Mouse (Mus musculus) midbrain, embryonic 11.5 days (tissue): ENCODE measurements around the gene Tcp11. TPM values are rescaled to one million over a fixed set of nuclear protein-coding genes. Genes with fewer than 3 reads are reported as not detected.

Experiments
- ATAC-seq: fragments of 200-750 bp; cut with Nextera tagmentation; 2 replicates; pipeline ENCODE4 v1.8.0; 2017; ENCODE audit warnings: moderate TSS enrichment, moderate library complexity; ENCODE audit not compliant: low FRiP score
- DNase-seq: peaks from one replicate; pipeline ENCODE4 v3.0.0; 2015; ENCODE audit warnings: low spot score; ENCODE audit errors: missing footprints
- H3K27ac ChIP-seq: fragments of 300-500 bp; sonication (generic); 2 replicates; pipeline ENCODE4 v1.5.1; 2014; ENCODE audit warnings: low read depth, low read length
- H3K27me3 ChIP-seq: fragments of 300-500 bp; sonication (generic); 2 replicates; pipeline ENCODE4 v1.6.1; 2014; ENCODE audit warnings: mild to moderate bottlenecking, low read length, moderate library complexity, mixed read lengths; ENCODE audit not compliant: control insufficient read depth, insufficient read depth
- H3K36me3 ChIP-seq: fragments of 300-500 bp; sonication (generic); 2 replicates; pipeline ENCODE4 v1.6.1; 2014; ENCODE audit warnings: mild to moderate bottlenecking, low read length, moderate library complexity, mixed read lengths; ENCODE audit not compliant: control insufficient read depth, insufficient read depth
- H3K4me1 ChIP-seq: fragments of 300-500 bp; sonication (generic); 2 replicates; pipeline ENCODE4 v1.6.1; 2014; ENCODE audit warnings: low read length; ENCODE audit not compliant: control insufficient read depth, insufficient read depth
- H3K4me2 ChIP-seq: fragments of 300-500 bp; sonication (generic); 2 replicates; pipeline ENCODE4 v1.6.1; 2014; ENCODE audit warnings: mild to moderate bottlenecking, moderate library complexity
- H3K4me3 ChIP-seq: fragments of 300-500 bp; sonication (generic); 2 replicates; pipeline ENCODE4 v1.5.1; 2014; ENCODE audit warnings: low read depth, low read length
- H3K9ac ChIP-seq: fragments of 300-500 bp; sonication (generic); 2 replicates; pipeline ENCODE4 v1.6.1; 2014; ENCODE audit warnings: low read length
- H3K9me3 ChIP-seq: fragments of 300-500 bp; sonication (generic); 2 replicates; pipeline ENCODE4 v1.6.1; 2016; ENCODE audit warnings: low read length; ENCODE audit not compliant: control insufficient read depth
- WGBS: fragments of 180-500 bp; shearing (Covaris S2); extraction: QIAGEN DNeasy Blood & Tissue Kit; methylation state at CpG from one replicate; pipeline ENCODE4 v1.1.7; 2014; 5-methylcytosine and 5-hydroxymethylcytosine counted together
- polyA plus RNA-seq: library from polyadenylated mRNA; unstranded; fragments of >200 nt; fragmentation: Nextera tagmentation; extraction: Ambion mirVana; gene quantifications from 2 replicates; pipeline ENCODE4 v1.2.1, GENCODE M21; 2014

Gene Tcp11
- polyA plus RNA-seq, 1 experiment from 2014 or later: 0.70 TPM

DNA sequence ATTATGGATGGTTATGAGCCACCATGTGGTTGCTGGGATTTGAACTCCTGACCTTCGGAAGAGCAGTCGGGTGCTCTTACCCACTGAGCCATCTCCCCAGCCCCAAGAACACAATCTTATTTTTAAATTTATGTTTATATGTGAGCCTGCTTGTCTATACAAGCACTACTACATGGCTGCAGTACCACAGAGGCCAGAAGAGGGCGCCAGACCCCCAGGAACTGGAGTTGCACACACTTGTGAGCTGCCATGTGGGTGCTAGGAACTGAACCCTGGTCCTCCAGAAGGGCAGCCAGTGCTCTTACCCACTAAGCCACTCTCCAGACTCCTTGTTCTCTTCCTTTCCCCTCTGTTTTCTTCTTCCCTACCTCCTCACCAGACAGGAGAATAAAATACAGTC lies 13.4 kb upstream of the Tcp11 start:
- Histone ChIP-seq H3K9ac (no peak overlapping the region), H3K4me2 (no peak overlapping the region), H3K27me3 (no peaks in the 10 kb centered on the region), H3K9me3 (peaks cover 6% of the 10 kb centered on the region; the same call in 1 of the 2 replicates), H3K27ac (no peak overlapping the region), H3K36me3 (no peaks in the 10 kb centered on the region), H3K4me1 (no peaks in the 10 kb centered on the region), H3K4me3 (no peak overlapping the region)
- no peak for ATAC-seq
- 80% methylated on average over 3 of the region's 3 CpGs for WGBS
- no peak for DNase-seq

DNA sequence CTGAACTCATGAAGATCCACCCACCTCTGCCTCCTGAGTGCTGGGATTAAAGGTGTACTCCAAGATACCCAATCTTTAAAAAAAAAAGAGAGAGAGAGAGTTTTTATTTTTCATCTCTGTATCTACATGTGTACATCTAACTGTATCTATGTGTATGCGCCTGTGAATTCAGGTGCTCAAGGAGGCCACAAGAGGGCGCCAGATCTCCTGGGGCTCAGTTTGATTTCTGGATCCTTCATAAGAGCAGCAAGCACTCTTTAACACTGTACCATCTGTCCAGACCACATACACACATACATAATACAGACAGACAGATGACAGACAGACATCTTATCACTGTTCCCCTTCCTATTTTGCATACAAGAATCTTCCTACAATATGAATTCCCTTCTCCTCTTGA lies 11.9 kb upstream of the Tcp11 start:
- no peaks in the 10 kb centered on the region for H3K27me3 ChIP-seq

DNA sequence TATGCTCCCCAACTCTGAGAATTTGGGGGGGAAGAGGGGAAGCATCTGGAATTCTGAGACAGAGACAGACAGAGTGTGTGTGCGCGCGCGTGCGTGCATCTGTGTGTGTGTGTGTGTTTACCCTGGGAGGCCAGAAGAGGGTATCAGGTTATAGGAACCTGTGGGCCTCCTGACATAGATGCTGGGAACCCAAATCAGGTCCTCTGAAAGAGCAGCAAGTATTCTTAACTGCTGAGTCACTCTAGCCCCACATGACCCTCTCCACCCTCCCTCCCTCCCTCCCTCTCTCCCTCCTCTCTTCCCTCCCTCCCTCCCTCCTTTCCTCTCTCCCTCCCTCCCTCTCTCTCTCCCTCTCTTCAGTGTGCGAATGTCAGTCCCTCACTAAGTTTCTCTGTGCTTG lies 8.3 kb upstream of the Tcp11 start:
- Histone ChIP-seq H3K27ac (no peak overlapping the region), H3K9ac (no peak overlapping the region), H3K4me3 (no peak overlapping the region), H3K36me3 (no peaks in the 10 kb centered on the region), H3K4me1 (peaks cover 26% of the 10 kb centered on the region), H3K27me3 (no peaks in the 10 kb centered on the region), H3K4me2 (no peak overlapping the region), H3K9me3 (peaks cover 3% of the 10 kb centered on the region; the same call in 1 of the 2 replicates)
- 95% methylated on average over 5 of the region's 6 CpGs for WGBS
- DNase-seq: no peak
- no peak for ATAC-seq

More for the DNA sequence above, 11.9 kb upstream of the Tcp11 start:
- no peaks in the 10 kb centered on the region for H3K36me3 ChIP-seq
- no peak overlapping the region for H3K4me3 ChIP-seq
- H3K27ac ChIP-seq: no peak overlapping the region
- ATAC-seq: no peak
- H3K4me2 ChIP-seq: no peak overlapping the region
- no peak overlapping the region for H3K9ac ChIP-seq
- WGBS: 91% methylated on average over 2 of the region's 2 CpGs
- H3K9me3 ChIP-seq: peaks cover 6% of the 10 kb centered on the region; the same call in 1 of the 2 replicates
- no peak for DNase-seq
- peaks cover 7% of the 10 kb centered on the region for H3K4me1 ChIP-seq

DNA sequence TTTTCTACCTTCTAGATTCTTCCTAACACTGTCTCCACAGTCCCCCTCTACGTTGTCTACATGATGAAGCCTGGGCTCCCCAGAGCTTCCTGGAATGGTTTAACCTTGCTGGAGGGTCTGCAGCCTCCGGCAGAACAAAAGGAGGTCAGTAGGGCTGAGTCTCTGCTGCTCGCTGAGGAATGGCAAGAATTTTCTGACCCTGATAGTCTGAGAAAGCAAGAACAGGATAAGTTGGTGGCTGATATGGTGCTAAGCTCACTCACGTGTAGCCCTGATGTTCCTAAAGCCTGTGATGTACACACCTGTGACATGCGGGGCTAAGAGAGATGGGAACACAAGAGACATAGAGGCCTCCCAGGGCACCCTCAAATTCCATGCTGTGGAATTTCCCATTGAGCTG lies 7.0 kb upstream of the Tcp11 start:
- ATAC-seq (no peak), DNase-seq (peak; percentile 89)
- no peak overlapping the region for H3K4me3 ChIP-seq
- peaks cover 28% of the 10 kb centered on the region for H3K4me1 ChIP-seq
- WGBS: 14% methylated on average over 5 of the region's 5 CpGs
- H3K9ac ChIP-seq: peak overlapping the region; percentile 20; the same call in 1 of the 2 replicates
- H3K27me3 ChIP-seq: no peaks in the 10 kb centered on the region; the same call in 1 of the 2 replicates
- H3K4me2 ChIP-seq: no peak overlapping the region
- H3K36me3 ChIP-seq: no peaks in the 10 kb centered on the region
- peaks cover 3% of the 10 kb centered on the region; the same call in 1 of the 2 replicates for H3K9me3 ChIP-seq
- peak overlapping the region; percentile 7 for H3K27ac ChIP-seq

DNA sequence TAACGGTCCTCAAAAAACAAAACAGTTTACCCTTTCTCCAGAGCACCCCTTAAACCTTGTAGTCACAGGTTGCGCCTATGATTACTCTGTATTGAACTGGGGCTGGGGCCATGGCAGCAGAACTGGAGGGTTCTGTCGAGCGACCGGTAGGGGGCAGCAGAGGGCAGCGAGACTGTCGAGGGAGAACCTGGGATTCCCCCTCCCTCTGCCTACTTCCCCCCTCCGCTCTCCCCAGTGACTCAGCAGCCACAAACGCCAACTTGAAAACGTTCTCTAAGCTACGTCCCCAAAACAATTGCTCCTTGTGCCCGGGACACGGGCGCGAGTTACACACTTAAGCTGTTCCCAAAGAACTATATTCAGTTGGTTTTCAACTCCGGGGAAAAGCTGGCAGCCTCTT lies 4.5 kb upstream of the Tcp11 start:
- no peaks in the 10 kb centered on the region for H3K36me3 ChIP-seq
- H3K9me3 ChIP-seq: no peaks in the 10 kb centered on the region
- peak overlapping the region; percentile 32 for H3K4me2 ChIP-seq
- H3K27me3 ChIP-seq: peaks cover 3% of the 10 kb centered on the region; the same call in 1 of the 2 replicates
- peak; percentile 99 for DNase-seq
- WGBS: 2% methylated on average over 16 of the region's 16 CpGs
- peak; percentile 52 for ATAC-seq
- H3K9ac ChIP-seq: no peak overlapping the region; the same call in none of the 2 replicates
- no peak overlapping the region for H3K4me3 ChIP-seq
- peaks cover 31% of the 10 kb centered on the region for H3K4me1 ChIP-seq
- peak overlapping the region; percentile 54; the same call in 1 of the 2 replicates for H3K27ac ChIP-seq

DNA sequence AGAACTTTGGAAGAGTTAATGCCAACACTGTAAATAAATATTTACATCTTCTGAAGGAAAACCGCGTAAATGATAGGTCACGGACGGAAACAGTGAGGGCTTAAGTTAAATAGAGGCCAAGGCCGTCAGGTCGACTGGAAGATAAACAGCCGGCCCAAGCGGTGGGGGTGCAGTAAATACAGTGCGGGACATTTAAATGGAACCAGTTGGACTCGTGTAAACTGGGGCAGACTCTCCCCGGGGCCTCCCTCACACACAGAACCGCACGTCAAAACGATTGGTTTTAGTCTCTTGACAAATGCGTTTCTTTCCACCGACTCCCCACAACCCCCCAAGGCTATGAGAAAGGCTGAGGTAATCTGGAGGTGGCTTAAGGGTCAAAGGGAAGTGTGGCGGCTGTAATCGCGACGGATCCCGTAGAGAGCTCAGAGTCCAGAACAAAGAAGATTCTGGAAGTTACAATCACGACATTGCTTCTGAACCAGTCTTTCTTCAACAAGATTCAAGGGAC lies 4.0 kb upstream of the Tcp11 start:
- DNase-seq (peak; percentile 88), ATAC-seq (no peak)
- Histone ChIP-seq H3K9ac (peak overlapping the region; percentile 30; the same call in 1 of the 2 replicates), H3K4me1 (peaks cover 31% of the 10 kb centered on the region), H3K36me3 (no peaks in the 10 kb centered on the region), H3K4me3 (no peak overlapping the region), H3K9me3 (no peaks in the 10 kb centered on the region), H3K27ac (no peak overlapping the region), H3K27me3 (peaks cover 3% of the 10 kb centered on the region; the same call in 1 of the 2 replicates), H3K4me2 (no peak overlapping the region)
- 18% methylated on average over 22 of the region's 22 CpGs for WGBS

DNA sequence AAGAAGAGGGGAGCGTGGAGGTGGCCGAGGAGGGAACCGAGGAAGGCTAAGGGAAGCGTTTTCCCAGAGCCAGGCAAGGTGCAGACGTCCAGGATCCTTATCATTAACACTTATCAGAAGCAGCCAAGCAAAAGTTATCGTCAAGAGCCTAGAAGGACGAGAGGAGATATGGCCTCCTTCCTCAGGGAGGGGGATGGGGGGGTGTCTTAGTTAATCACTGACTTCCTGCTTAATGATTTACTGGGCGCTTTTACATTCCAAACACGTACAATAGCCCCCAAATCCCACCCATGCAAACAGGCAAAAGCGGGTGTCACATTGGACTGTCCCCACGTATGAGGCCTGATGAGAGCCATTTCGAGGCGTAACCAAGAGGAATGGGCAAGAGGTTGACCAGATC lies 2.4 kb upstream of the Tcp11 start:
- no peak overlapping the region for H3K4me2 ChIP-seq
- H3K27me3 ChIP-seq: peaks cover 3% of the 10 kb centered on the region; the same call in 1 of the 2 replicates
- H3K4me3 ChIP-seq: no peak overlapping the region
- no peak for ATAC-seq
- no peak overlapping the region for H3K9ac ChIP-seq
- no peak for DNase-seq
- WGBS: 80% methylated on average over 13 of the region's 13 CpGs
- peaks cover 30% of the 10 kb centered on the region for H3K4me1 ChIP-seq
- H3K9me3 ChIP-seq: no peaks in the 10 kb centered on the region
- no peak overlapping the region for H3K27ac ChIP-seq
- no peaks in the 10 kb centered on the region for H3K36me3 ChIP-seq

DNA sequence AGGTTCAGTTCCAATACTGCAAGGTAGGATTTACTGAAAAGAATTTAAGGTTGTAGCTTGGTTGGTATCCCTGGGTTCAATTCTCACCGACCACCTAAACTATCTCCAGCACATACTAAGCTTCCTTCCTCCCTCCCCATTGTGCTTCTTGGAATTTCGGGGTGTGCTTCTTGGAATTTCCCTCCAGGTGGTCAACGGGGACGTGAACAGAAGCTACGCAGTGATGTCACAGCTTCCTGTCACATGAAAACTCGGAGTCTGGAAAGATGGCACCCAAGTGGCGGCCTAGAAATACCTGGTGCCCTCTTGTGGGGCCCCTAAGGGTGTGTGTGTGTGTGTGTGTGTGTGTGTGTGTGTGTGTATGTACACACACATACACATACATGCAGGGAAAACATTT lies 1.4 kb upstream of the Tcp11 start:
- Histone ChIP-seq H3K4me3 (no peak overlapping the region), H3K27ac (no peak overlapping the region), H3K9ac (no peak overlapping the region), H3K4me1 (peaks cover 21% of the 10 kb centered on the region), H3K4me2 (no peak overlapping the region), H3K27me3 (peaks cover 3% of the 10 kb centered on the region; the same call in 1 of the 2 replicates), H3K9me3 (no peaks in the 10 kb centered on the region), H3K36me3 (no peaks in the 10 kb centered on the region)
- 87% methylated on average over 7 of the region's 7 CpGs for WGBS
- DNase-seq: no peak
- ATAC-seq: no peak

DNA sequence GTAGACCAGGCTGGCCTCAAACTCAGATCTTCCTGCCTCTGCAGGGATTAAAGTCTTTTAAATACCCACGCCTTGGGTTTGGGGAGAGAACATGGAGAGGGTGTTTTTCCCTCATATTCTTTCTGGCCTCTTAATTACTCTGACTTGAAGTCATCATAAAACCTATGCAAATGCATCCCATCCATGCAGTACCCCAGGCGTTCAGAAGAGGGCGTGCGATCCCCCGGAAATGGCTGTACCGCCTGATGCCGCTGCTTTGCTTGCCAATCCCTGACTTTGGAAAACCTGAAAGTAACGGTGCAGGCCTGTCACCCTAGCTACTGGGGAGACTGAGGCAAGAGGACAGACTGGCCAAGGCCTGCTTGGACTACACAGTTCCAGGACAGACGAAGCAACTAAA lies 946 bp upstream of the Tcp11 start:
- no peak for ATAC-seq
- no peak overlapping the region for H3K9ac ChIP-seq
- no peak overlapping the region for H3K4me2 ChIP-seq
- WGBS: 53% methylated on average over 9 of the region's 9 CpGs
- no peak overlapping the region for H3K4me3 ChIP-seq
- H3K9me3 ChIP-seq: no peaks in the 10 kb centered on the region
- H3K4me1 ChIP-seq: peaks cover 20% of the 10 kb centered on the region
- H3K36me3 ChIP-seq: no peaks in the 10 kb centered on the region
- peak; percentile 90 for DNase-seq
- peaks cover 3% of the 10 kb centered on the region; the same call in 1 of the 2 replicates for H3K27me3 ChIP-seq
- no peak overlapping the region for H3K27ac ChIP-seq
